Mouse (Mus musculus) heart, postnatal 0 days (tissue): ENCODE results near the gene Gse1.

ENCODE experiments used
- CTCF ChIP-seq: IDR thresholded peaks from 2 replicates; pipeline ENCODE4 v1.5.1; 2016; ENCODE audit warnings: antibody characterized with exemption, control low read depth, low read depth
- EP300 ChIP-seq: IDR thresholded peaks from 2 replicates; pipeline ENCODE4 v1.6.1; 2016; ENCODE audit warnings: antibody characterized with exemption, low read depth

DNA sequence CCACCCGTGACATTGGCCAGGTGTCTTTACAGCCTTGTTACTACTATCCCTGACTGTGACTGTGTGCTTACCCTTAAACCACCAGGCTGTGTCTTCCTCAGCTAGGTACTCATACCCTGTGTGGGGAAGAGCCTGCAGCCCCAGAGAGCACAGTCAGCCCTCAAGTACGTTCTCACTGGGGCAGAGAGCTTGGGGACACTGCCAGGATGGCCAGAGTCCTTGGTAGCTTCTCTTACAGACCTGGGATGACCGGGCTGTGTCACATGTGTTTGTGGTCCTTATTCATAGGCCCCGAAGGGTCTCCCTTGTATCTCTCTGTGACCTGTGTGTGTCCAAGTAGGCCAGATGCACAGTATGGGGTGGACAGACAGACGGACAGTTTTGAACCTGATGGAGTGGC lies 32.4 kb downstream of the Gse1 start:
- TF ChIP-seq EP300 (no peak), CTCF (no peak)
